Mouse (Mus musculus): Measurements from ENCODE around the gene Mpig6b. TPM values are rescaled to one million over a fixed set of nuclear protein-coding genes. Genes with fewer than 3 reads are reported as not detected.
A peak's percentile ranks its signal among the peaks of the same experiment; 100 is the strongest.

The Mpig6b gene
- polyA plus RNA-seq, 1 experiment, result 0.39 TPM

GRCm38 (mm10) chr17:35021163-35021808 is 44.7 kb downstream of the Mpig6b start:
- H3K4me1 ChIP-seq (ENCODE audit: control insufficient read depth, insufficient read depth, insufficient read length, low read length), result peaks cover 43% of the 10 kb centered on the region
- TF ChIP-seq CTCF (IDR thresholded peaks at IDR 0.05; ENCODE audit: extremely low read depth, insufficient read length, insufficient replicate concordance, low read depth, low read length) (peak; percentile 99), POLR2A (IDR thresholded peaks at IDR 0.05; ENCODE audit: low read depth, low read length) (no peak)
- H3K4me3 ChIP-seq (ENCODE audit: low read depth, low read length), result no peak overlapping the region
- no peaks in the 10 kb centered on the region for H3K36me3 ChIP-seq (ENCODE audit: control insufficient read depth, insufficient read depth, low read length)
- H3K27ac ChIP-seq (ENCODE audit: insufficient read depth, low read depth, low read length), result peak overlapping the region; percentile 55
- WGBS, result 22% methylated on average over 17 of the region's 17 CpGs
- H3K27me3 ChIP-seq (ENCODE audit: control insufficient read depth, insufficient read depth, low read length), result no peaks in the 10 kb centered on the region

GRCm38 (mm10) chr17:35020551-35020950 is 45.4 kb downstream of the Mpig6b start:
- TF ChIP-seq CTCF (IDR thresholded peaks at IDR 0.05; ENCODE audit: extremely low read depth, insufficient read length, insufficient replicate concordance, low read depth, low read length), result no peak
- TF ChIP-seq POLR2A (IDR thresholded peaks at IDR 0.05; ENCODE audit: low read depth, low read length), result no peak
- Histone ChIP-seq H3K4me1 (ENCODE audit: control insufficient read depth, insufficient read depth, insufficient read length, low read length) (peaks cover 46% of the 10 kb centered on the region), H3K4me3 (ENCODE audit: low read depth, low read length) (no peak overlapping the region), H3K36me3 (ENCODE audit: control insufficient read depth, insufficient read depth, low read length) (peaks cover 6% of the 10 kb centered on the region), H3K27ac (ENCODE audit: insufficient read depth, low read depth, low read length) (no peak overlapping the region), H3K27me3 (ENCODE audit: control insufficient read depth, insufficient read depth, low read length) (no peaks in the 10 kb centered on the region)
- 91% methylated on average over 8 of the region's 8 CpGs for WGBS

- Histone ChIP-seq H3K4me3 (ENCODE audit: low read depth, low read length) (no peak overlapping the region), H3K36me3 (ENCODE audit: control insufficient read depth, insufficient read depth, low read length) (peaks cover 11% of the 10 kb centered on the region), H3K27ac (ENCODE audit: insufficient read depth, low read depth, low read length) (no peak overlapping the region), H3K27me3 (ENCODE audit: control insufficient read depth, insufficient read depth, low read length) (no peaks in the 10 kb centered on the region), H3K4me1 (ENCODE audit: control insufficient read depth, insufficient read depth, insufficient read length, low read length) (peaks cover 46% of the 10 kb centered on the region)
- 87% methylated on average over 11 of the region's 11 CpGs for WGBS
- TF ChIP-seq CTCF (IDR thresholded peaks at IDR 0.05; ENCODE audit: extremely low read depth, insufficient read length, insufficient replicate concordance, low read depth, low read length), result no peak
- no peak for TF ChIP-seq POLR2A (IDR thresholded peaks at IDR 0.05; ENCODE audit: low read depth, low read length)
Measured at GRCm38 (mm10) chr17:35019894-35020293, 46.1 kb downstream of the Mpig6b start.

GRCm38 (mm10) chr17:35018171-35018570 is 47.8 kb downstream of the Mpig6b start:
- Histone ChIP-seq H3K27me3 (ENCODE audit: control insufficient read depth, insufficient read depth, low read length) (no peaks in the 10 kb centered on the region), H3K4me3 (ENCODE audit: low read depth, low read length) (no peak overlapping the region), H3K4me1 (ENCODE audit: control insufficient read depth, insufficient read depth, insufficient read length, low read length) (peaks cover 31% of the 10 kb centered on the region), H3K27ac (ENCODE audit: insufficient read depth, low read depth, low read length) (no peak overlapping the region), H3K36me3 (ENCODE audit: control insufficient read depth, insufficient read depth, low read length) (peaks cover 27% of the 10 kb centered on the region)
- 59% methylated on average over 3 of the region's 3 CpGs for WGBS
- TF ChIP-seq CTCF (IDR thresholded peaks at IDR 0.05; ENCODE audit: extremely low read depth, insufficient read length, insufficient replicate concordance, low read depth, low read length) (no peak), POLR2A (IDR thresholded peaks at IDR 0.05; ENCODE audit: low read depth, low read length) (no peak)

- H3K36me3 ChIP-seq (ENCODE audit: control insufficient read depth, insufficient read depth, low read length), result peaks cover 32% of the 10 kb centered on the region
- H3K27me3 ChIP-seq (ENCODE audit: control insufficient read depth, insufficient read depth, low read length), result no peaks in the 10 kb centered on the region
- WGBS, result 80% methylated on average over 14 of the region's 14 CpGs
- no peak overlapping the region for H3K4me3 ChIP-seq (ENCODE audit: low read depth, low read length)
- TF ChIP-seq POLR2A (IDR thresholded peaks at IDR 0.05; ENCODE audit: low read depth, low read length) (no peak), CTCF (IDR thresholded peaks at IDR 0.05; ENCODE audit: extremely low read depth, insufficient read length, insufficient replicate concordance, low read depth, low read length) (no peak)
- H3K27ac ChIP-seq (ENCODE audit: insufficient read depth, low read depth, low read length), result no peak overlapping the region
- H3K4me1 ChIP-seq (ENCODE audit: control insufficient read depth, insufficient read depth, insufficient read length, low read length), result peaks cover 29% of the 10 kb centered on the region
Measured at GRCm38 (mm10) chr17:35017706-35018030, 48.3 kb downstream of the Mpig6b start.

GRCm38 (mm10) chr17:35016791-35017705 is 48.9 kb downstream of the Mpig6b start:
- Histone ChIP-seq H3K36me3 (ENCODE audit: control insufficient read depth, insufficient read depth, low read length) (peaks cover 38% of the 10 kb centered on the region), H3K27me3 (ENCODE audit: control insufficient read depth, insufficient read depth, low read length) (no peaks in the 10 kb centered on the region), H3K27ac (ENCODE audit: insufficient read depth, low read depth, low read length) (no peak overlapping the region), H3K4me1 (ENCODE audit: control insufficient read depth, insufficient read depth, insufficient read length, low read length) (peaks cover 26% of the 10 kb centered on the region), H3K4me3 (ENCODE audit: low read depth, low read length) (no peak overlapping the region)
- 69% methylated on average over 10 of the region's 10 CpGs for WGBS
- no peak for TF ChIP-seq CTCF (IDR thresholded peaks at IDR 0.05; ENCODE audit: extremely low read depth, insufficient read length, insufficient replicate concordance, low read depth, low read length)

- Histone ChIP-seq H3K4me3 (ENCODE audit: low read depth, low read length) (no peak within 1 kb of the TSS), H3K4me1 (ENCODE audit: control insufficient read depth, insufficient read depth, insufficient read length, low read length) (peaks cover 24% of the 10 kb centered on the region), H3K27ac (ENCODE audit: insufficient read depth, low read depth, low read length) (no peak within 1 kb of the TSS), H3K36me3 (ENCODE audit: control insufficient read depth, insufficient read depth, low read length) (peaks cover 45% of the 10 kb centered on the region), H3K27me3 (ENCODE audit: control insufficient read depth, insufficient read depth, low read length) (no peaks in the 10 kb centered on the region)
- 42% methylated on average over 12 of the region's 12 CpGs for WGBS
- no peak for TF ChIP-seq CTCF (IDR thresholded peaks at IDR 0.05; ENCODE audit: extremely low read depth, insufficient read length, insufficient replicate concordance, low read depth, low read length)
- TF ChIP-seq POLR2A (IDR thresholded peaks at IDR 0.05; ENCODE audit: low read depth, low read length), result no peak
Measured at GRCm38 (mm10) chr17:35016376-35016775, 49.6 kb downstream of the Mpig6b start, which contains the start of gene Vwa7. Vwa7 (plus strand) TSS chr17:35016579.

Data from small intestine, adult 2 months (tissue).